Mouse (Mus musculus) intestine, postnatal 0 days (tissue): ENCODE measurements around the gene Tbcb. TPM values are rescaled to one million over a fixed set of nuclear protein-coding genes. Genes with fewer than 3 reads are reported as not detected.

Experiments
- ATAC-seq: fragments of 200-750 bp; cut with Nextera tagmentation; 2 replicates; pipeline ENCODE4 v1.8.0; 2017; ENCODE audit warnings: mild to moderate bottlenecking, moderate TSS enrichment, moderate library complexity
- H3K27ac ChIP-seq: fragments of 300-500 bp; sonication (generic); 2 replicates; pipeline ENCODE4 v1.5.1; 2014; ENCODE audit warnings: mild to moderate bottlenecking, low read depth, low read length, moderate library complexity
- H3K27me3 ChIP-seq: fragments of 300-500 bp; sonication (generic); replicated peaks from 2 replicates; pipeline ENCODE4 v1.6.1; 2014; ENCODE audit warnings: low read length, mixed read lengths; ENCODE audit not compliant: control insufficient read depth, insufficient read depth
- H3K36me3 ChIP-seq: fragments of 300-500 bp; sonication (generic); 2 replicates; pipeline ENCODE4 v1.6.1; 2014; ENCODE audit warnings: mild to moderate bottlenecking, moderate library complexity; ENCODE audit not compliant: control insufficient read depth, insufficient read depth
- H3K4me1 ChIP-seq: fragments of 300-500 bp; sonication (generic); replicated peaks from 2 replicates; pipeline ENCODE4 v1.6.1; 2014; ENCODE audit warnings: antibody characterized with exemption, low read length, mixed read lengths; ENCODE audit not compliant: control insufficient read depth, insufficient read depth
- H3K4me2 ChIP-seq: fragments of 300-500 bp; sonication (generic); replicated peaks from 2 replicates; pipeline ENCODE4 v1.6.1; 2014; ENCODE audit warnings: low read depth, mild to moderate bottlenecking, moderate library complexity
- H3K4me3 ChIP-seq: fragments of 300-500 bp; sonication (generic); 2 replicates; pipeline ENCODE4 v1.5.1; 2014; ENCODE audit warnings: low read depth, low read length
- H3K9ac ChIP-seq: fragments of 300-500 bp; sonication (generic); 2 replicates; pipeline ENCODE4 v1.6.1; 2014; ENCODE audit warnings: mild to moderate bottlenecking, low read depth, low read length
- H3K9me3 ChIP-seq: fragments of 300-500 bp; sonication (generic); 2 replicates; pipeline ENCODE4 v1.6.1; 2016; ENCODE audit warnings: mixed run types; ENCODE audit not compliant: control insufficient read depth
- CTCF ChIP-seq: sonication (generic); IDR thresholded peaks from 2 replicates; pipeline ENCODE4 v1.5.1; 2016; ENCODE audit warnings: low read depth, mild to moderate bottlenecking, control low read depth, antibody characterized with exemption, moderate library complexity
- WGBS: fragments of 180-500 bp; shearing (Covaris S2); extraction: QIAGEN DNeasy Blood & Tissue Kit; methylation state at CpG from one replicate; pipeline ENCODE4 v1.1.7; 2014; 5-methylcytosine and 5-hydroxymethylcytosine counted together
- polyA plus RNA-seq: library from polyadenylated mRNA; unstranded; fragments of >200 nt; fragmentation: Nextera tagmentation; extraction: Ambion mirVana; gene quantifications from 2 replicates; pipeline ENCODE4 v1.2.1, GENCODE M21; 2015

The Tbcb gene
- polyA plus RNA-seq, 1 experiment from 2014 or later: 160 TPM

DNA sequence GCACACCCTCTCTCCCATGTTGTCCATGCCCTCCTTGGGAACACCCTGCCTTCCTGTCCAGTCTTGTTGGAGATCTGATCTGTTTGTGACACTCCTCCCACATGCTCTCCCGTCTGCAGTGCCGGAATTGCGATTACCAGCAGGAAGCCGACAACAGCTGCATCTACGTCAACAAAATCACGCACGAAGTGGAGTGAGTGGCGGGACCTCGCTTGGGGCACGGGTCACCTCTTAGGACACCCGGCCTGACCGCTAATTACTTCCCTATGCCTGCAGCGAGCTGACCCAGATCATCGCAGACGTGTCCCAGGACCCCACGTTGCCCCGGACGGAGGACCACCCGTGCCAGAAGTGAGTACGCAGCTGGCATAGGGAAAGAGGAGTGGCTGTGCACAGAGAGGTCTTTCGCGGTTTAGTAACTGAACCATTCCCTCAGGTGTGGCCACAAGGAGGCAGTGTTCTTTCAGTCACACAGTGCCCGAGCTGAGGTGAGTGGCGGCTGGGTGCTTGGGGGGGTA lies 618 bp upstream of the Tbcb start:
- peak; percentile 31; the same call in 1 of the 2 replicates for ATAC-seq
- peak overlapping the region; percentile 92 for H3K27ac ChIP-seq
- H3K9me3 ChIP-seq: no peaks in the 10 kb centered on the region
- peaks cover 19% of the 10 kb centered on the region; the same call in 1 of the 2 replicates for H3K36me3 ChIP-seq
- TF ChIP-seq CTCF: peak; percentile 77
- H3K4me2 ChIP-seq: peak overlapping the region; percentile 83
- no peaks in the 10 kb centered on the region; the same call in 1 of the 2 replicates for H3K4me1 ChIP-seq
- H3K4me3 ChIP-seq: peak overlapping the region; percentile 72
- peak overlapping the region; percentile 61 for H3K9ac ChIP-seq
- no peaks in the 10 kb centered on the region for H3K27me3 ChIP-seq
- 3% methylated on average over 24 of the region's 24 CpGs for WGBS

GRCm38 (mm10) chr7:30231328-30231668 lies 774 bp downstream of the Tbcb start:
- ATAC-seq: 0 out of 2 replicates have a peak, but pooled peaks have one; percentile 2
- peak overlapping the region; percentile 83 for H3K4me2 ChIP-seq
- H3K27me3 ChIP-seq: no peaks in the 10 kb centered on the region
- H3K9me3 ChIP-seq: no peaks in the 10 kb centered on the region
- H3K27ac ChIP-seq: peak overlapping the region; percentile 92; the same call in 1 of the 2 replicates
- peaks cover 33% of the 10 kb centered on the region for H3K36me3 ChIP-seq
- no peaks in the 10 kb centered on the region; the same call in 1 of the 2 replicates for H3K4me1 ChIP-seq
- H3K9ac ChIP-seq: peak overlapping the region; percentile 64
- peak overlapping the region; percentile 72 for H3K4me3 ChIP-seq
- no peak for TF ChIP-seq CTCF
- under 1% methylated on average over 16 of the region's 16 CpGs for WGBS

DNA sequence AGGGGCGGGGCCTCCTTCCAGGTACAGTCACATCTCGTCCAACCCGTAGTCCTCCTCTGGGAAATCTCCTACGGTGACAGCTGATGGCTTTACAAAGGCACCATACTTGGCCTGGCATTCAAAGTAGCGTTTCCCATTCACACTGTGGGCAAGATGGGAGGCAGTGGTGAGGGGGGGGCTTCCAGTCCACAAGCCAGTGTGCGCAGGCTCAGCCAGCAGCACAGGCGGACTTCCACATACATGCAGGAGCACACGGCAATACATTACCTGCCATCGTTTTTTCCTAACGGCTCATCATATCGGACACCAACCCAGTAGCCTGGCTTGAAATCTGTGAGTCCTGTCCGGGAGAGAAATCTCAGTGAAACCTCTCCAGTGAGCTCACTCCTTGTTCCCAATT lies 7.9 kb downstream of the Tbcb start:
- no peak for TF ChIP-seq CTCF
- Histone ChIP-seq H3K4me3 (no peak overlapping the region), H3K4me1 (0 out of 2 replicates have a peak, but pooled peaks cover 6% of the 10 kb centered on the region), H3K27ac (no peak overlapping the region), H3K27me3 (no peaks in the 10 kb centered on the region), H3K4me2 (no peak overlapping the region), H3K9ac (no peak overlapping the region), H3K9me3 (no peaks in the 10 kb centered on the region), H3K36me3 (peaks cover 45% of the 10 kb centered on the region)
- no peak for ATAC-seq
- 96% methylated on average over 12 of the region's 12 CpGs for WGBS

GRCm38 (mm10) chr7:30222205-30222604 lies 9.9 kb downstream of the Tbcb start:
- H3K27me3 ChIP-seq: no peaks in the 10 kb centered on the region
- no peak overlapping the region for H3K4me3 ChIP-seq
- ATAC-seq: no peak
- no peak overlapping the region for H3K9ac ChIP-seq
- H3K4me2 ChIP-seq: no peak overlapping the region
- 0 out of 2 replicates have a peak, but pooled peaks cover 6% of the 10 kb centered on the region for H3K4me1 ChIP-seq
- H3K9me3 ChIP-seq: no peaks in the 10 kb centered on the region
- no peak for TF ChIP-seq CTCF
- H3K27ac ChIP-seq: no peak overlapping the region
- WGBS: 90% methylated on average over 5 of the region's 5 CpGs
- H3K36me3 ChIP-seq: peaks cover 34% of the 10 kb centered on the region

DNA sequence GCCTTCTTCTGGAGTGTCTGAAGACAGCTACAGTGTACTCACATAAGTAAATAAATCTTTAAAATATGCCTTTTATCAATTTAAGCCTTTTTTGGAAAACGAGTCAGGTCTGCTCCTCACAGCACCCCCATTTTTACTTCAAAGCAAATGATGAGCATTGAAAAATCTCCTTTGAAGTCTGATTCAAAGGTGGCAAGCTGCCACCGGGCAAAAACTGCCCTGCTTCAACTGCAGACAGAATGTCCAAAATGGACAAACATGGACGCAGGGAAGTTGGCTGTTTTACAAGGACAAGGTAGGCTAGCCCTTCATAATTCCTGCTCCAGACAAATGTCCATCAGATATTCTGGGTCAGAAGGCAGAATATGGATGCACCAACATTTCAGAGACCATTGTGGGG lies 10.6 kb downstream of the Tbcb start:
- no peak for ATAC-seq

DNA sequence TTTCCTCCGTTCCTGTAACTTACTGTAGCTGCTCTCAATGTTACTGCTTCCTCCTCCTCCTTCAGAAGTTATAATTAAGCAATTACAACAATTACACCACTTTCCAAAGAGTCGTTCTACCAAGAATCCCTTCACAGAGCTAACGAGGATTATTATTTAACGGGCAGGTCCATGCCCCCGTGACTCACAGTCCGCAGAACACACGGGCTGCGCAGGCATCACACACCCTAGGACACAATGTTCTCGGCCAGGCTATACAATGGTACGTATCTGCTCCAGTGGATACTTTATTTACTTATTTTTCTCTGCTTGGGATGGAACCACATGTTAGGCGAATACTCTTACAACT lies 12.1 kb downstream of the Tbcb start:
- H3K4me2 ChIP-seq: peak overlapping the region; percentile 94
- H3K4me3 ChIP-seq: peak overlapping the region; percentile 50
- no peak for TF ChIP-seq CTCF
- 0 out of 2 replicates have a peak, but pooled peaks cover 6% of the 10 kb centered on the region for H3K4me1 ChIP-seq
- peak; percentile 79 for ATAC-seq
- no peaks in the 10 kb centered on the region for H3K9me3 ChIP-seq
- H3K9ac ChIP-seq: peak overlapping the region; percentile 50
- H3K27me3 ChIP-seq: no peaks in the 10 kb centered on the region
- peak overlapping the region; percentile 70 for H3K27ac ChIP-seq
- peaks cover 13% of the 10 kb centered on the region for H3K36me3 ChIP-seq
- 13% methylated on average over 11 of the region's 11 CpGs for WGBS

More for the DNA sequence above, 10.6 kb downstream of the Tbcb start:
- no peak overlapping the region for H3K4me3 ChIP-seq
- no peak overlapping the region for H3K4me2 ChIP-seq
- no peak overlapping the region for H3K27ac ChIP-seq
- 0 out of 2 replicates have a peak, but pooled peaks cover 6% of the 10 kb centered on the region for H3K4me1 ChIP-seq
- no peaks in the 10 kb centered on the region for H3K27me3 ChIP-seq
- 83% methylated on average over 3 of the region's 3 CpGs for WGBS
- H3K9me3 ChIP-seq: no peaks in the 10 kb centered on the region
- no peak for TF ChIP-seq CTCF
- H3K36me3 ChIP-seq: peaks cover 27% of the 10 kb centered on the region
- no peak overlapping the region for H3K9ac ChIP-seq
